Mouse (Mus musculus) layer of hippocampus, adult 18-20 months (tissue): ENCODE data around the gene Eif4g1. TPM values are rescaled to one million over a fixed set of nuclear protein-coding genes. Genes with fewer than 3 reads are reported as not detected.

ENCODE experiments used
- DNase-seq, 2 experiments: peaks; one replicate each; pipeline ENCODE4 v3.0.0; 2022; ENCODE audit warnings: low spot score in 2 of 2
- total RNA-seq, 2 experiments: library from RNA; stranded (reverse); gene quantifications; 2 replicates each; pipeline ENCODE4 v1.2.3; 2021

Gene Eif4g1
- total RNA-seq, 2 experiments from 2014 or later = 278 to 283 TPM

DNA sequence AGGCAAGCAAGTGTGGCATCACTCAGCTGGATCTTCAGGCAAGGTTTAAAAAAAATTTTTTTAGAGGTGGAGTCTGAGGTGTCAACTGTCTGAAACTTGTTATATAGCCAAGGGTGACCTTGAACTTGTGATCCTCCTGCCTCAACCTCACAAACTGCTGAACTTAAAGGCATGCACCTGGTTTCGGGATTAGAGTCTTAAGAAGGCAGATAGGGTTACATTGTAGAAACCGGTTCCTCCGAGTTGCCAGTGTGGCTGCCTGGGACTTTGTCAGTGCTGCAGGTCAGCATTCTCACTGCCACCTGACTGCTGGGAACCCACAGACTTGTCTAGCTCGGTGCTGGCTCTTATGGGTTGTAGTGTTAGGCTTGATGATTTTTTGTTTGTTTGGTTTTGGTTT lies 55.1 kb downstream of the Eif4g1 start:
- DNase-seq = no peak

DNA sequence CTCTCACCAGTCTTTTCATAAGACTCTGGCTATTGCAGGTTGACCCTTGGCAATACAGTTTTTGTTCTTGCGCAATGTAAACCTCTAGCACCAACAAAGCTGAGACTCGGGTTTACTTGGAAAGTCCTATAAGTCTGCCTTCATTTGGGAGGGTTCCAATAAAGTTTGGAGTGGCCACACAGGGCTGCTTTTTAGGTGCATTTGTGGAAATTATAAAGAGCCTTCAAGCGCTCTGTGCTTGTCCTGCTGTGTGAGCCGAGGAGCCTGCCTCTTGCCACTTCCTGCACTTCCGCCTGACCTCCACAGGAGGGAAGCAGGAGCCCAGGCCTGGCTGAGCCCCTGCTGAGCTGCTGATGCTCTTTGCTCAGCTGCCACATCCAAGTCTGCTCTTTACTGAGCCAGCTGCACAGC lies 56.2 kb downstream of the Eif4g1 start:
- DNase-seq = no peak

DNA sequence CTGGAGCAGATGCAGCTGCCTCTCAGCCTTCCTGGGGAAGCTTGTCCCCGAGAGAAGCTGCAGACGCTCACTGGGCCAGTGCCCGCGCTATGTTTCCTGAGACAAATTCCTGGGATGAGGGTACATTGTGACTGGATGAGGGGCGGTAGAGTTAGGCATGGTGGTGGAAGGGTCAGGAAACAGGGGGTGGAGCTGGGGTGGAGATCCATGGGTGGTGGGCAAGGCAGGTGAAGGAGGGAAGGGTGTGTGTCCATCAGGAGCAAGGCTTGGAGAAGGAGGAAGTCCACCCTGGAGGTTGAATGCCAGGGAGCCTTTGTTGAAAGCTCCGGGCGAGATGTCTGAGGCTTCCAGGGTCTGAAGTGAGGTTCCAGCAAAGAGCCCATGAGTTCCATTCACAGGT lies 57.2 kb downstream of the Eif4g1 start:
- DNase-seq = no peak

DNA sequence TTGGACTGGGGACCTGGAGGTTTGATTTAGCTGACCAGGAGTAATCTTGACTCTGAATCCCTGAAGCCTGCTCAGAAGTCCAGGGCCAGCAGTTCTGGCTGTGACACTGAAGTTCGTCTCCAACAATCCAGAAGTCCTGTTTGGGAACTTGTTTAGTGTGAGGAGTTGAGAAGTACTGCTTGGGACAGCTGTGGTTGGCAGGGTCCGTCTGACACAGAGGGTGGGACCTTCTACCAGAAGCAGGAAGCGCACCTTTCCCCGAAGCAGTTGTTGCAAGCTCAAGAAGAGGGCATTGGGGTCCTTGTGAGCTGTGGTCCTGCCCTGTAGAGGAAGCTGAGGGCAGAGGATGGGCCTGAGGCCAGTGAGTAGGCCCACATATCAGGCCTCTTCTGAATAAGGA lies 57.6 kb downstream of the Eif4g1 start:
- no peak for DNase-seq

DNA sequence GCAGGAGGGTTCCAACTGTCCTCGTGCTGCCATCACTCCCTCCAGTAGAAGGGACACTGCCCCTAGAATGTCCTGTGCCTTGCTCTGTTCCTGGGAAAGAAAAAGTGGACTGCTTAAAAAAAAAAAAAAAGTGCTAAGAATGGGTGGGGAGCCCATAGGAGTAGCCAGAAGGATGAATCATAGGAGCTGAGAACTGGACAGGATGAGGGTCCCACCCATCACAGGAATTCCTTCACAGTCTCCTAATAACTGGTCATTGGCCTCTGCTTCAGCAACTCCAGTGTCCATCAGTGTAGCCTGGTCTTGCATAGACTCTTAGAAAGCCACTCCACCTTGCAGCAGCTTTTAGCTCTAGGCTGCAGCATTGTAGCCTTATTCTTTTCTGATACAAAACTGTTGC lies 58.3 kb downstream of the Eif4g1 start:
- DNase-seq = no peak

DNA sequence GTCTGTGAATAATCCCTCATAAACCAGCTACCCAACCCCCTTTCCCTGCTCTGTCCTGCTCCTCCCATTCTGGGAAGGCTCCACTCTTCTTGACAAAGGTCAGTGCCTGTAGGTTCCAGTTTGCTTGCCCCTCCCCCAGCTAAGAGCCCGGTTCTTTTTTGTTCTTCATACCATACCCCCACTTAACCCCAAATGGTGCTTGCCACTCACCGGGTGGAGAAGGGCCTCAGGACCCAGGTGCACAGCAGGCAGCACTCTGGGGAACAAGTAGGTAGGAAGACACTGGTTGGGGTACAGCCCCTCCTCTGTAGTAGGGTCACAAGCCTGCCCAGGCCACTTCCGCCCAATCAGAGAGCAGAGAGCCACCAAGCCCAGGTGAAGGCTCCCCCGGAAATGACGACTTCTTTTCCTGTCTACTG lies 62.2 kb downstream of the Eif4g1 start:
- no peak for DNase-seq

DNA sequence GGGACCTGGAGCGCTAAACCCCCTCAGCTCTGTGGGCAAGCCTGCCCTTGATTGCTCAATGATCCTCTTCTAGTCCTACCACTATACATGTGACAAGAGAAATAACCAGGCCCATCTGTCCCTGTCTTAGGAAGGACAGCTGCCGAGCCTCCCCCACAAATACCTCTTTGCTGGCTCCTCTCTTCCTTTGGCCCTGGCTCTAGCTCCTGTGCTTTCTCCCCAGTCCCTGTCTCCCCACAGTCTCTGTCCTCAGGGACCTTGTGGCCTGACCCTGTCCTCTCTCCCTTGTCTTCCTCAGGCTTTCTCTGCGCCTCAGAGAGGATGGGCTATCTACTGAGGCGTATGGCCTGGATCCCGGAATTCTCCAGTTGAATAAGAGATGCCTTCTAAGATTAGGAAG lies 63.6 kb downstream of the Eif4g1 start:
- DNase-seq = peak in 1 of 2 experiments; percentile 79

DNA sequence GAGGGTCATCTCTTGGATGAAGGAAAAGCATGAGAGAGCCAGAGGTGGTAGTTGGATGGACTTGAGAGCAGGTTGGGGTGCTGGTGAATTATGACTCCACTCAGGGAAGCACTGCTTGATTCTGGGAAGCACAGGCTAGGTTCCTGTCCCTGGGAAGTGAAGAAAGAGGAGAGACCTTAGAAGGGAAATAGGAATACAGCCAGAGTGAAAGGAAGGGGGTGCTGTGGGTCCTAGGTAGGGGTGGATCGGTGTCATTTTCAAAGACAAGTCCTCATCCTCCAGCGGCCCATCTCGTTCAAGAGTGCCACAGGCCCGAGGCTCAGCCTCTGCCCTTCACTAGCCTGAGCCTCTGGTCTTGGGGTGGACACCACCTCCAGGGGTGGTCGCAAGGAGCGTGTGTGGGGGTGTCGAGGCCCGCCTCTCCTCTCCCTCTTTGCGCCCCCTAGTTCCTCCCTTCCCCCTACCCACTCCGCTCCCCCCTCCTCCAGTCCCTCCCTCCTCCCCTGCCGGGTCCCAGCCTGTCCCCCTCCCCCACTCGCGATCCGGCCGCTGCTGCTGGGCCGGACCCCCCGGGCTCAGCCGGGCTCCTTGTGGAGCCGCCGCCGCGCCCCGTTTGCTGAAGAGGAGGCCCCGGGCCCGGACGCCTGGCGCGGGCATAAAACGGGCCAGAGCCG lies 64.3 kb downstream of the Eif4g1 start:
- DNase-seq = no peak

DNA sequence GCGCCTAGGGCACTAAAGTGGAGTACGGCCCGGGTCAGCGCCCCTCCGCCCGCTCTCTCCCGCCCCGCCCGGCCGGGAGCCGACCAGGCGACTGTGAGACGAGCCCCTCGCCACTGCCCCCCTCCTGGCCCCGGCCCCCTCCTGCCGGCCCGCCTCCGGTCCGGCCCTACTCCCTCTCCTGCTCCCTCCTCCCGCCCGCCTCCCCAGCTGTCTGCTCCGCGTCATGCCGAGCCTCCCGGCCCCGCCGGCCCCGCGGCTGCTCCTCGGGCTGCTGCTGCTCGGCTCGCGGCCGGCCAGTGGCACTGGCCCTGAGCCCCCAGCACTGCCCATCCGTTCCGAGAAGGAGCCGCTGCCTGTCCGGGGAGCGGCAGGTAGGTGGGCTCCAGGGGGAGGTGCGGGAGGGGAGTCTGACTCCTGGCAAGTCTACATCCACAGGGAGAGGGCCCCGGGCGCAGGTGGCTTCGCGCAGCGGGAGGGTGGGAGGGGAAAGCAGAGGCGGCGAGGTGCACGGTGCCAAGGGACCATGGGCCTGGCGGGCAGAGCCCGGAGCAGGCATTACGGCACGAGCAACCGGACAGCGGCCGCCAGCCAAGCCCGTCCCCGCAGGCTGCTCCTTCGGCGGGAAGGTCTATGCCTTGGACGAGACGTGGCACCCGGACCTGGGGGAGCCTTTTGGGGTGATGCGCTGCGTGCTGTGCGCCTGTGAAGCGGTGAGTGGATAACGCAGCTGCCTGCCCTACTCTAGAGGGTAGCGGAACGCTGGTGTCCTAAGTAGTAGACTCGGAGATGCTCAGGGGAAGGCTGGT lies 65.0 kb downstream of the Eif4g1 start, which contains the start of gene Chrd:
Chrd (plus strand) TSS at position 203 of the 806 bp plus-strand sequence.
- peak in 1 of 2 experiments; percentile 54 for DNase-seq

DNA sequence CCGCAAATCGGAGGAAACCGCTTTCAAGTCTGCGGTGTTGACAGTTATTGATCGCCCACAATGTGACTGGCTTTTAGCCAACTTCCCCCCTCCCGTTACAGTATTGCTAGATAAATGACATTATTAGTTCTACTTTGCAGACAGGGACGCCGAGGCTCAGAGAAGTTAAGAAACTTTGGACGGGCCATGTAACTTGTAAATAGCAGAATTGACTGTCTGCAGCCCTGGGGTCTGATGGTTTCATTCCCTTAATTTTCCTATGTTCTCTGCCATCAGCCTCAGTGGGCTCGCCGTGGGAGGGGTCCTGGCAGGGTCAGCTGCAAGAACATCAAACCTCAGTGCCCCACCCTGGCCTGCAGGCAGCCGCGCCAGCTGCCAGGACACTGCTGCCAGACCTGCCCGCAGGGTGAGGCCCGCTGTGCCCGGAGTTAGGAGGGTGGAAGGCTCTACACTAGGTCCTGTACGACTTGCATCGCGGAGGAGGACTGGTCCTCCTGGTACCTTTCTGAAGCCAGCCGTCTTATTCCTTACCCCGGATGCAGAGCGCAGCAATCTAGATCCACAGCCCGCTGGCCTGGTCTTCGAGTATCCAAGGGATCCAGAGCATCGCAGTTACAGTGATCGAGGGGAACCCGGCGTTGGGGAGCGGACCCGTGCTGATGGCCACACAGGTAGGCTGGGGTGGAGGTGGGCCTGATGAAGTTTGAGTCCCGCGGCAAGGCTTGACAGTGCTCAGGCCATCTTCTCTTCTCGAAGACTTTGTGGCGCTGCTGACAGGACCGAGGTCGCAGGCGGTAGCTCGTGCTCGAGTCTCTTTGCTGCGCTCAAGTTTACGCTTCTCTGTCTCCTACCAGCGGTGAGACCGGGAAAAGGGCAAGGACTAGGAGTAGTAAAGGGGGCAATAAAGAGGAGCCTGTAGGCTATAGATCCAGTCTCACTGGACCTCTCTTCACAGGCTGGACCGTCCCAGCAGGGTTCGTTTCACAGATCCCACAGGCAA lies 65.9 kb downstream of the Eif4g1 start, which contains the start of gene Thpo:
Thpo (minus strand) TSS at position 781 of the 1,000 bp plus-strand sequence.
- DNase-seq = peak in 1 of 2 experiments; percentile 73

DNA sequence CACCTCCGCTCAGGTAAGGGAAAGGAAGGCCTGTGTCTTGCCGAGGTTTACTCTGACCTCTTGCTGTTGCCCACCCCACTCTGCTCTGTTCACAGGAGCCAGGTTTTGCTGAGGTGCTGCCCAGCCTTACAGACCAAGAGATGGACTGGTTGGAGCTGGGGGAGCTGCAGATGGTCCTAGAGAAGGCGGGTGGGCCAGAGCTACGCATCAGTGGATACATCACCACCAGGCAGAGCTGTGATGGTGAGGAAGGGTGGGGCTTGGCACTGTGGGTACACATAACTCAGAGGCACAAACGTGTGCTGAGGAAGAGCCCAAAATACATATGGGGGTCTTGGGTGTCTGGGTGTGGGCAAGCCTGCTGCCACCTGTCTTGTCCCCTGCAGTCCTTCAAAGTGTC lies 67.5 kb downstream of the Eif4g1 start:
- no peak for DNase-seq

DNA sequence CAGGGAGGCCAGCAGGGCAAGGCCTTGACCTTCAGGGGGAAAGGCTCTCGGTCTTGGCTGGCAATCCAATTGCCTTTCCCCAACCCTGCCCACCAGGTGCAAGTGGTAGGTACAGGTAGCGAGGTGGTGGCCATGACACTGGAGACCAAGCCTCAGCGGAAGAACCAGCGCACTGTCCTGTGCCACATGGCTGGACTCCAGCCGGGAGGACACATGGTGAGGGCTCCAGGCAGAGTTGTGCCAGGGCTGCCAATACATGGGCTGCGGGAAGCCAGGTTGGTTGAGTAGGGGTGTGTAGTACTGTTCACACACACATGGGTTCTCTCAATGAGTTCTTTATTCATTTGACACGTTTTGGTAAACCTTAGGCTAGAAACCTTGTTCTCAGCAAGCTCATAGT lies 68.1 kb downstream of the Eif4g1 start:
- DNase-seq = no peak

DNA sequence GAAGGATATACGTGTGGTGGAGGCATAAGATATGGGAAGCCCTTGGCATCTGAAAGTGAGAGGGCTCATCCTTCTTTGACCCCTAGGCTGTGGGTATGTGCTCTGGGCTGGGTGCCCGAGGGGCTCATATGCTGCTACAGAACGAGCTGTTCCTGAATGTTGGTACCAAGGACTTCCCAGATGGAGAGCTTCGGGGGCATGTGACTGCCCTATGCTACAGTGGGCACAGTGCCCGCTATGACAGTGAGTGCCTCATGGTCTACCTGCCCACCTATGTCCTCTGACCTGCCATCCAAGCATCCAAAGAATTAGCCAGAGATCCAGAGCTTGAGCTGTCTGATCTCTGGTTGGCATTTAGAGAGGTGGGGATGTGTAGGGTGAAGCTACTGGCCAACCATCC lies 68.7 kb downstream of the Eif4g1 start:
- DNase-seq = no peak

DNA sequence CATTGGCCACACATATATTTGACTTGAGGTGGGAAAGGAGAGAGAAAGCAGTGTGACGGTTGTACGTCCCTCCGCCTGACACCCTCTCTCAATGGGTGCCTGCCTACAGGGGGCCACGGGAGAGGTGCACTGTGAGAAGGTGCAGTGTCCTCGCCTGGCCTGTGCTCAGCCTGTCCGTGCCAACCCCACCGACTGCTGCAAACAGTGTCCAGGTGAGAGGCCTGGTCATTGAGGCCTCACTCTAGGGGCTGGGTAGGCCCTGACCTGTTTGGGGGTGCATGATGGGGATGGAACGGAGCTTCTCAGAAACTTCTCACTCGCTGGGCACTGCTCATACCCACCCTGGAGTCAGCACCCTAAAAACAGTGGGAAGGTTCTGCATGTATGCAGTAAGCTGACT lies 71.7 kb downstream of the Eif4g1 start:
- DNase-seq = no peak

Other genes with a start within 250 kb of the Eif4g1 start
- gene Abcc5, start 241.9 kb upstream of the Eif4g1 start, total RNA-seq = 100 to 1,000 TPM; 199 TPM
- 10 to 100 TPM; 54.3 to 54.7 TPM for gene Eif2b5, start 169.5 kb upstream of the Eif4g1 start, total RNA-seq
- gene Dvl3, start 151.3 kb upstream of the Eif4g1 start, total RNA-seq = 10 to 100 TPM; 51.9 to 55.7 TPM
- 100 to 1,000 TPM; 702 to 704 TPM for gene Ap2m1, start 132.8 kb upstream of the Eif4g1 start, total RNA-seq
- 100 to 1,000 TPM; 100 TPM for gene Abcf3, start 119.7 kb upstream of the Eif4g1 start, total RNA-seq
- gene Vwa5b2, start 78.8 kb upstream of the Eif4g1 start, total RNA-seq = 10 to 100 TPM; 21.2 to 23.7 TPM
- 1 to 10 TPM; 2.4 to 2.8 TPM for gene Eef1akmt4, start 56.7 kb upstream of the Eif4g1 start, total RNA-seq
- gene Gm49333, start 56.7 kb upstream of the Eif4g1 start, total RNA-seq = not detected
- 10 to 100 TPM; 11.7 to 12.9 TPM for gene Alg3, start 56.6 kb upstream of the Eif4g1 start, total RNA-seq
- gene Camk2n2, start 47.0 kb upstream of the Eif4g1 start, total RNA-seq = 10 to 100 TPM; 82.8 to 87.9 TPM
- gene Ece2, start 38.5 kb upstream of the Eif4g1 start, total RNA-seq = 10 to 100 TPM; 24.6 to 27.1 TPM
- 100 to 1,000 TPM; 206 to 212 TPM for gene Psmd2, start 16.7 kb upstream of the Eif4g1 start, total RNA-seq
- 100 to 1,000 TPM; 445 to 503 TPM for gene Fam131a, start 24.9 kb downstream of the Eif4g1 start, total RNA-seq
- gene Polr2h, start 49.4 kb downstream of the Eif4g1 start, total RNA-seq = 10 to 100 TPM; 21.5 to 26.2 TPM
- 10 to 100 TPM; 73.3 to 75.5 TPM for gene Clcn2, start 49.4 kb downstream of the Eif4g1 start, total RNA-seq
- gene Chrd, start 64.8 kb downstream of the Eif4g1 start, total RNA-seq = 10 to 100 TPM; 87.9 to 90.5 TPM
- 10 to 100 TPM; 12.6 to 13.4 TPM for gene Thpo, start 66.2 kb downstream of the Eif4g1 start, total RNA-seq